Mouse (Mus musculus) kidney, postnatal 4 days (tissue): ENCODE results near the gene Stt3a.
A peak's percentile ranks its signal among the peaks of the same experiment; 100 is the strongest.

Experiments
- DNase-seq, 2 experiments: peaks; one replicate each; pipeline ENCODE4 v3.0.0; 2021; ENCODE audit warnings: mixed read lengths in 2 of 2

Gene Stt3a

DNA sequence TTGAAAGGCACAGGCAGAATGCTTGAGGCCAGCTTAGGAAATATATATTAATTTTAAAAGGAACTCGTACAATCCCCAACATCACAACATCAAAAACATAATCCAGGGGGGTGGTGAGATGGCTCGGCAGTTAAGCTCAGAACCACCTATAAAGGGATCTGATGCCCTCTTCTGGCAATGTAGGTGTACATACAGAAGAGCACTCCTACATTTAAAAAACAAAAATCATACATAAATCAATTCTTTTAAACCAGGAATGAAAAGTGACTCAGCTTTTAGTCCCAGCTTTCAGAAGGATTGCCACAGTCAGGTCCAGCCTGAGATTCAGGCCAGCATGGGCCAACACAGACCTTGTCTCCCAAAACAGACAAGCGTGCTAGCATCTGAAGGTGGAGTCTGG, 50.9 kb downstream of the Stt3a start:
- DNase-seq, result no peak

DNA sequence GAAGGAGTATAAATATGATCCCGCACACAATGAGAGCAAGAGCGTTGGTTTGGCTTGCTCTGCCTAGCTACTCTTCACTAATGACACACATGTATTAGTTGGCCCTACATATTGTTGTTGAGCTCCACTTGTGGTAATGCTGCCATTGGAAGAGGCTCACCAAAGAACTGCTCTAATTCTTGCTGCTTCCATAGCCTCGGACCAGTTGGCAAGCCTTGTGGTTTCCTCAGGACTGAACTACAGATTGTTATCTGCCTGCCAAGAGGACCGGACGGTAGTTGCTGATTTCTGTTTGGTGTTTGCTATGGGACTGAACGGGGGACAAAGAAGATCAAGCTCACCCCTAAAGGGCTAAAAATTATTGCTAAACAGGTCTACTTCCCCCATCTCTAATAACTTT, 60.2 kb downstream of the Stt3a start:
- DNase-seq, result no peak

GRCm38 (mm10) chr9:36705923-36706322, 61.6 kb downstream of the Stt3a start:
- no peak for DNase-seq

DNA sequence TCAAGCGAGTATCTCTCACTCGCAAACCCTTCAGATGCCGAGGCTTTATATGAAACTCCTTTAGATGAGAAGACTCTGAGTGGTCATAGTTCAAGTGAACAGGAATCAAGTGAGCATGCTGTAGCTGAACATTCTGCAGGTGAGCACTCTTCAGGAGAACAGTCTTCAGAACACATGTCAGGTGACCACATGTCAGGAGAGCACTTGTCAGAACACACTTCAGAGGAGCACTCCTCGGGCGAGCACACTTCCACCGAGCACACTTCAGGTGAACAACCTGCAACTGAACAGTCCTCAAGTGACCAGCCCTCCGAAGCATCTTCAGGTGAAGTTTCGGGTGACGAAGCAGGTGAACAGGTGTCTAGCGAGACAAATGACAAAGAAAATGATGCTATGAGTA, 73.2 kb downstream of the Stt3a start:
- DNase-seq, result no peak

DNA sequence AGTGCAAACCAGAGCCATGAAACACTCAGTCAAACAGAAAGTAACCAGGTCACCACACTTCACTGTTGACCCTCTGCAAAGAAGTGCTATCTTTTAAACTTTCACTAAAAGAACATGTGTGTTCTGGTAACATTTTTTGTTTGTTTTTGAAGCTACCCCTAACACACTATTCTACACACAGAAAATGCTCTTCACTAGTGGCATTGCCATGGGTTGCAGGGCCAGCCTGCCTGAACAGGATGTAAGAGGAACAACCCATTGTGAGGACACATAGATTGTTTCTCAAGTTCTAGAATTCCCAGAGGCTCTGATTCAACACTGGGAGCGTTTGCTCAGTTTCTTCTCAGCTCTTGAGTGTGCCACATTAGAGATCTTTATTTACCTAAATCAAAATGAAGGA, 74.6 kb downstream of the Stt3a start, which contains the start of gene Acrv1:
TSS of gene Acrv1 (plus strand) at position 301 of the 400 bp plus-strand sequence.
- no peak for DNase-seq

DNA sequence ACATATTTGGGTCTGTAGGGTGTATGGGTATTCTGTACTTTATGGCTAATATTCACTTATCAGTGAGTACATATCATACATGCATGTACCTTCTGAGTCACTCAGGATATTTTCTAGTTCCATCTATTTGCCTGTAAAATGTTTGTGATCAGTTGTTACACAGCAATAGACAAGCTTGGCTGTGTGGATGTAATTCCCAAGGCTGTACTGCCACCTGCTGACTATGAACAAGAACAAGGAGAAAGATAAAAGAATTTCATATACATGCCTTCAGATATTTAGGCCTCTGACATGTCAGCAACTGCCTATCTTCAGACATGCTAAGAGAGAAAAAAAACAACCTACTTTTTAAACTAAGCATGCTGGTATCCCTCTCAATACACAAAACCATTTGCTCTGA, 80.2 kb downstream of the Stt3a start:
- peak; percentile 12 to 26 for DNase-seq

GRCm38 (mm10) chr9:36681424-36681823, 86.1 kb downstream of the Stt3a start:
- DNase-seq, result no peak
